Mouse (Mus musculus): ENCODE results near the gene Mylk. TPM values are rescaled to one million over a fixed set of nuclear protein-coding genes. Genes with fewer than 3 reads are reported as not detected.

Mylk gene
- polyA plus RNA-seq, 1 experiment from 2014 or later = 562 TPM

- H3K4me3 ChIP-seq (ENCODE audit: low read depth, low read length) = no peak overlapping the region
Measured at GRCm38 (mm10) chr16:34894016-34894415, 149.0 kb downstream of the Mylk start.

DNA sequence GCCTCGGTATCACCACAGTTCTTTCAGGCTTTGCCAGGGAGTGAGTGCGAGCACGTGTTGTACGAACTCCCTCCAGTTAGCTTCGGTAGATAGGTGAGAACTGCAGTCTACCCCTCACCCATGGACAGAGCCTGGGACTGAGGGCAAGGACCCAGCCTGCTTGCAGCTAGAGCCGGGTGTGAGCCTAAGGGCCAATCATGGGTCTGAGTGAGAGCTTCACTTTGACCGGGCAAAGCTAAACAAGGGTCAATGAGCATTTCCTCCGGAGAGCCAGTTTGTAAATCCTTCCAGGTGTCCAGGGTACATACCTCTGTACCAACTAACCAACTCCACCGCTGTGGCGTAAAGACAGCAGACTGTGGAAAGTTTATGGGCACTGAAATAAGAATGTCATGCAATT is 150.9 kb downstream of the Mylk start:
- Histone ChIP-seq H3K4me3 (ENCODE audit: low read depth, low read length) (no peak overlapping the region), H3K9ac (ENCODE audit: low read depth, low read length) (no peak overlapping the region), H3K27me3 (replicated peaks; ENCODE audit: control insufficient read depth, insufficient read depth, low read length) (no peaks in the 10 kb centered on the region), H3K4me2 (replicated peaks; ENCODE audit: low read depth) (no peak overlapping the region), H3K27ac (ENCODE audit: low read depth, low read length) (no peak overlapping the region), H3K4me1 (replicated peaks; ENCODE audit: control insufficient read depth, insufficient read depth, low read length) (no peaks in the 10 kb centered on the region), H3K9me3 (ENCODE audit: control insufficient read depth) (no peaks in the 10 kb centered on the region), H3K36me3 (ENCODE audit: control insufficient read depth, insufficient read depth) (no peaks in the 10 kb centered on the region)
- TF ChIP-seq CTCF (IDR thresholded peaks at IDR 0.05; ENCODE audit: low read depth) = no peak
- no peak for ATAC-seq
- WGBS = 81% methylated on average over 10 of the region's 10 CpGs

More at GRCm38 (mm10) chr16:34894016-34894415, 149.0 kb downstream of the Mylk start:
- no peak for ATAC-seq
- H3K9me3 ChIP-seq (ENCODE audit: control insufficient read depth) = no peaks in the 10 kb centered on the region
- no peak for TF ChIP-seq CTCF (IDR thresholded peaks at IDR 0.05; ENCODE audit: low read depth)
- no peaks in the 10 kb centered on the region for H3K27me3 ChIP-seq (replicated peaks; ENCODE audit: control insufficient read depth, insufficient read depth, low read length)
- H3K36me3 ChIP-seq (ENCODE audit: control insufficient read depth, insufficient read depth) = no peaks in the 10 kb centered on the region
- H3K4me1 ChIP-seq (replicated peaks; ENCODE audit: control insufficient read depth, insufficient read depth, low read length) = no peaks in the 10 kb centered on the region
- H3K9ac ChIP-seq (ENCODE audit: low read depth, low read length) = no peak overlapping the region
- H3K4me2 ChIP-seq (replicated peaks; ENCODE audit: low read depth) = no peak overlapping the region
- no peak overlapping the region for H3K27ac ChIP-seq (ENCODE audit: low read depth, low read length)
- 84% methylated on average over 3 of the region's 3 CpGs for WGBS

DNA sequence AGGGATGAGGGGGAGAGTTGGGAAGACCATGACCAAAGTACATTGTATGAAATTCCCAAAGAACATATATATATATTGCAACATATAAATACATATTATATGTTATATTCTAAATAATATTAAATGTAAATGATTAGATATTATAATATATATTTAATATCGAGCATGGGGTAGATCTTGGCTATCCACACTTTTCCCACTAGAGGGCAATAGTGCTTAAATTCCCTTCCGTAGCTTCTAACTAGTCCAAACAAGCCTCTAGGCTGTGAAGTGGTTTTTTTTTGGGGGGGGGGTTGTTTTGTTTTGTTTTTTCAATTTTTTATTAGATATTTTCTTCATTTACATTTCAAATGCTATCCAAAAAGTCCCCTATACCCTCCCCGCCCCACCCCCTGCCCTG is 152.0 kb downstream of the Mylk start:
- Histone ChIP-seq H3K9ac (ENCODE audit: low read depth, low read length) (no peak overlapping the region), H3K36me3 (ENCODE audit: control insufficient read depth, insufficient read depth) (no peaks in the 10 kb centered on the region), H3K4me2 (replicated peaks; ENCODE audit: low read depth) (no peak overlapping the region), H3K4me1 (replicated peaks; ENCODE audit: control insufficient read depth, insufficient read depth, low read length) (no peaks in the 10 kb centered on the region), H3K9me3 (ENCODE audit: control insufficient read depth) (no peaks in the 10 kb centered on the region), H3K27ac (ENCODE audit: low read depth, low read length) (no peak overlapping the region), H3K4me3 (ENCODE audit: low read depth, low read length) (no peak overlapping the region), H3K27me3 (replicated peaks; ENCODE audit: control insufficient read depth, insufficient read depth, low read length) (no peaks in the 10 kb centered on the region)
- WGBS = 64% methylated on average over 3 of the region's 3 CpGs
- TF ChIP-seq CTCF (IDR thresholded peaks at IDR 0.05; ENCODE audit: low read depth) = peak; percentile 56
- ATAC-seq = no peak

DNA sequence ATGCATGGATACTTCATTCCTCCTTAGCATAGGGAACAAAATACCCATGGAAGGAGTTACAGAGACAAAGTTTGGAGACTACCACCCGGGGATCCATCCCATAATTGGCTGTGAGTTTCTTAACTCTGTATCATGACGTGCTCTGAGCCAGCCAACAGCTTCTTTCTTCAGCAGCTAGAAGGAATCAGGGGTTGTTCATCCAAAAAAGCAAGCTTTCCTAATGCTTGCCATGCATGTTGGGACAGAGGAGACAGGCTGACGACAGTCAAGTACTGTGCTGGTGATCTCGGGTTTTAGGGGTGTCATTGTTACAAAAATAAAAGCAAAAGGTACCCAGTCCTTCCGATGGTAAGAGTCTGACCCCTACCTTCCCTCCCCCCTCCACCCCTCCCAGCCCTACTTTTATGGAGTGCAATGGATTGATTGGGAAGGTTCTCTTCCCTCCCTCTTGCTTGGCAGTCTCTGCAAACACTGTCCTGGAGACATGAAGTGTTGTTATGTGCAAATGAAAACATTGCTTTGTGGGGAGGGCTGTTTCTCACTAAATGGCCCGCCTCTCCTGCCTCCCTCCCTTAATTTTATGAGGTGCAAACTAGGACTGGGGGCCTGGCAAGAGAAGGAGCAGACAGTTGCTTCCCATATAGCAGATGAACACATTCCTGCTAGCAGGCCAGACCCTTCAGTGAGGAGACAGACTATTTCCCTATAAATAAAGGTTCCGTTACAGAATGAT is 153.2 kb downstream of the Mylk start:
- Histone ChIP-seq H3K27ac (ENCODE audit: low read depth, low read length) (no peak overlapping the region), H3K27me3 (replicated peaks; ENCODE audit: control insufficient read depth, insufficient read depth, low read length) (no peaks in the 10 kb centered on the region), H3K36me3 (ENCODE audit: control insufficient read depth, insufficient read depth) (no peaks in the 10 kb centered on the region), H3K9ac (ENCODE audit: low read depth, low read length) (no peak overlapping the region), H3K9me3 (ENCODE audit: control insufficient read depth) (no peaks in the 10 kb centered on the region), H3K4me2 (replicated peaks; ENCODE audit: low read depth) (no peak overlapping the region), H3K4me1 (replicated peaks; ENCODE audit: control insufficient read depth, insufficient read depth, low read length) (no peaks in the 10 kb centered on the region), H3K4me3 (ENCODE audit: low read depth, low read length) (no peak overlapping the region)
- ATAC-seq = no peak
- no peak for TF ChIP-seq CTCF (IDR thresholded peaks at IDR 0.05; ENCODE audit: low read depth)
- WGBS = 64% methylated on average over 7 of the region's 7 CpGs

DNA sequence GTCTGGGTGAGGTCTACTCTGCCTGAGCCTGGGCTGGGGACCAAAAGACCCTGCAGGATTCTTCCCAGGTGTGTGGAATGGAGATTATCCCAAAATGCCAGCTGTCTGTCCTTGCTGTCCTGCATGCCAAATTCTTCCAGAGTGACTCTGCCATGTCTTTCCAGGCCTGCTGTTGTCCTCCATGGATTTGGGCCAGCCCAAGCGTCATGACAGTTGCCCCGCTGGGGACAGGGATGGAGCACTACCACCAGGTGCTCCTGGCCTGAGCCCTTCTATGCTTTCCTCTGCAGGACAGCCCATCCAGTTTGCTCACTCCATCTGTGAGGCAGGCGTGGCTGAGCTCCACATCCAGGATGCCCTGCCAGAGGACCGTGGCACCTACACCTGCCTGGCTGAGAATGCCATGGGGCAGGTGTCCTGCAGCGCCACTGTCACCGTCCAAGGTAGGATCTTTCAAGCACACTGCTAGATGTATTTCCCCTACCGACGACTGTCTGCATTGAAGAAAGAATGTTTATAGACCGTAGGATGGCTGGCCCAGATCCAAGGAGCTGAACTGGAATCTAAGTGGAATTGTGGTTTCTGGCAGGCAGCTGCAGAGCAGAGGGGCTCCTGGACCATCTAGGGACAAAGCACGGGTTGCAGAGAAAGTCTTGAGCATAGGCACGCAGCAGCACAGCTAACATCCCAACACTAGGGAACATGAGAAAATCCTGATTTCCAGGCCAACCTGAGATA is 154.2 kb downstream of the Mylk start:
- ATAC-seq = no peak
- Histone ChIP-seq H3K9ac (ENCODE audit: low read depth, low read length) (no peak overlapping the region), H3K9me3 (ENCODE audit: control insufficient read depth) (no peaks in the 10 kb centered on the region), H3K27me3 (replicated peaks; ENCODE audit: control insufficient read depth, insufficient read depth, low read length) (no peaks in the 10 kb centered on the region), H3K4me1 (replicated peaks; ENCODE audit: control insufficient read depth, insufficient read depth, low read length) (0 out of 2 replicates have a peak, but pooled peaks cover 3% of the 10 kb centered on the region), H3K4me3 (ENCODE audit: low read depth, low read length) (no peak overlapping the region), H3K27ac (ENCODE audit: low read depth, low read length) (no peak overlapping the region), H3K36me3 (ENCODE audit: control insufficient read depth, insufficient read depth) (no peaks in the 10 kb centered on the region), H3K4me2 (replicated peaks; ENCODE audit: low read depth) (no peak overlapping the region)
- 53% methylated on average over 11 of the region's 11 CpGs for WGBS
- TF ChIP-seq CTCF (IDR thresholded peaks at IDR 0.05; ENCODE audit: low read depth) = peak; percentile 53

- WGBS = 52% methylated on average over 5 of the region's 5 CpGs
- Histone ChIP-seq H3K27me3 (replicated peaks; ENCODE audit: control insufficient read depth, insufficient read depth, low read length) (no peaks in the 10 kb centered on the region), H3K27ac (ENCODE audit: low read depth, low read length) (no peak overlapping the region), H3K4me3 (ENCODE audit: low read depth, low read length) (no peak overlapping the region), H3K4me2 (replicated peaks; ENCODE audit: low read depth) (no peak overlapping the region), H3K9me3 (ENCODE audit: control insufficient read depth) (no peaks in the 10 kb centered on the region), H3K4me1 (replicated peaks; ENCODE audit: control insufficient read depth, insufficient read depth, low read length) (0 out of 2 replicates have a peak, but pooled peaks cover 7% of the 10 kb centered on the region), H3K36me3 (ENCODE audit: control insufficient read depth, insufficient read depth) (no peaks in the 10 kb centered on the region), H3K9ac (ENCODE audit: low read depth, low read length) (no peak overlapping the region)
- TF ChIP-seq CTCF (IDR thresholded peaks at IDR 0.05; ENCODE audit: low read depth) = no peak
- ATAC-seq = no peak
Measured at GRCm38 (mm10) chr16:34899997-34900396, 155.0 kb downstream of the Mylk start.

All from intestine, postnatal 0 days (tissue).